Mouse (Mus musculus): ENCODE data around the gene Naa35. TPM values are rescaled to one million over a fixed set of nuclear protein-coding genes. Genes with fewer than 3 reads are reported as not detected.

The Naa35 gene
- polyA plus RNA-seq, 1 experiment from 2014 or later, result 22.9 TPM

DNA sequence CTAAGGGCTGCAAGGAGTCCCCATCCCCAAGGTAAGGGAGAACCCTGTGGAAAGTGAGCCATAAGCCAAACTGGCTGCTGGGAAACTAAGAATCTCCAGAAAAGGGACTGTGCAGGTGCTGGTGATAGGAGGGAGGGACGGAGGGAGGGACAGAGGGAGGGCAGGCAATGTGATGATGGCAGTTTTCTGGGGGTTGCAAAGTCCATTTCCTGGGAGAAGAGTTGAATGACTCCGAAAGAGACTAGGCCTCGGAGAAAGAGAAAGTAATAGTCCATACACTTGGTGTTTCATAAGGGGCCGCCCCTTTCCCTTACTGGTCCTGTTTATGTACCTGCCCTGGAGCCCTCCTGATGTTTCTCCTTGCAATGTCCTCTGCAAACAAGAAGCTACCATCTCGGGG, 69.4 kb downstream of the Naa35 start:
- Histone ChIP-seq H3K9ac (replicated peaks) (no peak overlapping the region), H3K4me2 (ENCODE audit: low read depth, low read length) (no peak overlapping the region), H3K27ac (ENCODE audit: low read depth) (no peak overlapping the region), H3K4me1 (ENCODE audit: insufficient read depth) (peaks cover 6% of the 10 kb centered on the region), H3K4me3 (ENCODE audit: low read depth, low read length) (no peak overlapping the region), H3K36me3 (replicated peaks; ENCODE audit: insufficient read depth, low read length) (peaks cover 11% of the 10 kb centered on the region; the same call in 1 of the 2 replicates), H3K27me3 (ENCODE audit: insufficient read depth, low read length) (no peaks in the 10 kb centered on the region), H3K9me3 (ENCODE audit: low read length) (no peaks in the 10 kb centered on the region)
- ATAC-seq (no peak), DNase-seq (no peak)
- 74% methylated on average over 5 of the region's 5 CpGs for WGBS (ENCODE audit: insufficient replicate concordance)
- no peak for TF ChIP-seq EP300 (IDR thresholded peaks at IDR 0.05; ENCODE audit: low read depth)
- TF ChIP-seq CTCF (IDR thresholded peaks at IDR 0.05; ENCODE audit: low read depth), result no peak

DNA sequence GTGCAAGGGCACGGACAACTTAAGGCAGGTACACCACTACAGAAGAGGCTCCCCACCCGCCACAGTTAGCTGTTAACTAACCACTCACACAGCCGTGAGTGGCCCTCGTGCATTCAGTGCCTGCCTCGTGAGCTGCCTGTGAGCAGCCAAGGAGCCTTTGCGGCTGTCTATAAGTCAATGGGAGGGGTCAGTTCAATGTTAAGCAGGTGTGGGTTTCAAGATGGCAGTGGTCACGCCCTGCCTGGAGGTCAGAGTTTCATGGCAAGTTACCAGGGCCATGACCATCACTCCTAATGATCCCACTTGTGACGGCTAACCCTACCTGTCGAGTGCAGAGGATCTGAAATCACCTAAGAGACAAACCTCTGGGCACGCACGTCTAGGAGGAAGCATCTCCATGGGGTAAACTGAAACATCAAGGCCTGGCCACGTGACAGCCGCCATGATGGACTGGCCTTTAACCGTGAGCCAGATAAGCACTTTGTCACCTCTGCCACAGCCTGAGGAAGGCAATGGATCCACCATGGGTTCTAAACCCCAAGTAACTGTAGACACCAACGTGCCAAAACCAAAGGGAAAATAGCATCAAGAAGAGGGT, 70.8 kb downstream of the Naa35 start:
- H3K9ac ChIP-seq (replicated peaks), result no peak overlapping the region
- no peak for TF ChIP-seq EP300 (IDR thresholded peaks at IDR 0.05; ENCODE audit: low read depth)
- TF ChIP-seq CTCF (IDR thresholded peaks at IDR 0.05; ENCODE audit: low read depth), result no peak

DNA sequence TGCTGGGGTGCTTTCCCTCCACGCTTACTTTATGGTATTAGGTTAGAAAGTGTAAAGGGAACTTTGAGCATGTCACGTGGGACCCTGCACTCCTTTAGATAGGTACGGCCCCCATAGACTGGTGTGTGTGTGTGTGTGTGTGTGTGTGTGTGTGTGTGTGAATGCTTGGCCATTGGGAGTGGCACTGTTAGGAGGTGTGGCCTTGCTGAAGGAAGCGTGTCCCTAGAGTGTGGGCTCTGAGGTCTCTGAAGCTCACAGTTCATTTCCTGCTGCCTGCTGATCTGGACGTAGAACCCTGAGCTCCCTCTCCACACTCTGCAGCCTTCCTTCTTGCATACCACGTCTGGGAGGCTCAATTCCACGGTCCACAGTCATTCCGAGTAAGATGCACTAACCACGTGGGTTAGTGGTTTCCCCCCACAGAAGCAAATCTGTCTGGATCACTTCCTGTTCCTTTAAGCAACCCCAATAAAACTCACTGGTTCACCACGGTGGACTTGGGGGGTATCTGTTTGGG, 71.3 kb downstream of the Naa35 start:
- no peaks in the 10 kb centered on the region for H3K9me3 ChIP-seq (ENCODE audit: low read length)
- TF ChIP-seq EP300 (IDR thresholded peaks at IDR 0.05; ENCODE audit: low read depth) (no peak), CTCF (IDR thresholded peaks at IDR 0.05; ENCODE audit: low read depth) (no peak)
- no peaks in the 10 kb centered on the region for H3K27me3 ChIP-seq (ENCODE audit: insufficient read depth, low read length)
- H3K4me1 ChIP-seq (ENCODE audit: insufficient read depth), result peaks cover 9% of the 10 kb centered on the region
- no peak overlapping the region for H3K4me3 ChIP-seq (ENCODE audit: low read depth, low read length)
- no peak for DNase-seq
- no peak overlapping the region for H3K27ac ChIP-seq (ENCODE audit: low read depth)
- H3K4me2 ChIP-seq (ENCODE audit: low read depth, low read length), result no peak overlapping the region
- H3K9ac ChIP-seq (replicated peaks), result no peak overlapping the region
- 49% methylated on average over 10 of the region's 10 CpGs for WGBS (ENCODE audit: insufficient replicate concordance)
- H3K36me3 ChIP-seq (replicated peaks; ENCODE audit: insufficient read depth, low read length), result peaks cover 4% of the 10 kb centered on the region; the same call in 1 of the 2 replicates
- peak; percentile 48 for ATAC-seq

More for the DNA sequence above, 70.8 kb downstream of the Naa35 start:
- WGBS (ENCODE audit: insufficient replicate concordance), result 88% methylated on average over 15 of the region's 15 CpGs
- H3K4me1 ChIP-seq (ENCODE audit: insufficient read depth), result peaks cover 9% of the 10 kb centered on the region
- ATAC-seq (no peak), DNase-seq (no peak)
- no peak overlapping the region for H3K4me3 ChIP-seq (ENCODE audit: low read depth, low read length)
- H3K27ac ChIP-seq (ENCODE audit: low read depth), result no peak overlapping the region
- no peak overlapping the region for H3K4me2 ChIP-seq (ENCODE audit: low read depth, low read length)
- peaks cover 4% of the 10 kb centered on the region; the same call in 1 of the 2 replicates for H3K36me3 ChIP-seq (replicated peaks; ENCODE audit: insufficient read depth, low read length)
- no peaks in the 10 kb centered on the region for H3K9me3 ChIP-seq (ENCODE audit: low read length)
- no peaks in the 10 kb centered on the region for H3K27me3 ChIP-seq (ENCODE audit: insufficient read depth, low read length)

DNA sequence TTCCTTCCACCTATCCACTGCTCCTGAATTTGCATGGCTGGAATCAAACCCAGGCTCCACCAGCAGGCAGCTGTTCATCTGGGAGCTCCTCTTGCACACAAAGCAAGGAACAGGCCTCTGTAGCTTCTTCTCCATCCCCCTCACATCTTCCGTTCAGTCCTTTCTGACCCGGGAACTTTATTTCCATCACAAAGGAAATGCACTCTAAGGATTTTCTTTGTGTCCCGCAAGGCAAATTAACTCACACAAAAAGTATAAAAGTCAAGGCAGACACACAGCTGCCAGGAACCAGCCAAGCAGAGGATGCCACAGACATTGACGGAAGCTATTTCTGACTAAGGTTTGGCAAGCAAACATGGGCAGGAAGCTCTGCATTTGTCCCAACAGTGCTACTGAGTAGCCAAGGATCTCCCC, 71.9 kb downstream of the Naa35 start:
- 64% methylated on average over 4 of the region's 4 CpGs for WGBS (ENCODE audit: insufficient replicate concordance)

DNA sequence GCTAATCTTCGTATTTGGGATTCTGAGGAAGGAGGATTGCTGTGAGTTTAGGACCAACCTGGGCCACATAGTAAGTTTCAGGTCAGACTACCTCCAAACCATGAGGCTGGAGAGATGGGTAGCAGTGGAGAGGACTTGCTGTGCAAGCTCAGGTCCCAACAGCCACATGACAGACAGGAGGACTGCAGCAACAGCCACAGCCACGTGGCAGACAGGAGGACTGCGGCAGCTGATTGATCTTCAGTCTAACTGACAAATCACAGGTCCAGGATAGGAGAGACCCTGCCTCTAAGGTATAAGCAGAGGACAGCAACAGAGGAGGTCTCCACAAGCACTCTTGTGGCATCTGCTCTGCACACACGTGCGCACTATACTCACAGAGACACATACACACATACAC, 72.7 kb downstream of the Naa35 start:
- ATAC-seq (no peak), DNase-seq (no peak)
- no peak overlapping the region for H3K27ac ChIP-seq (ENCODE audit: low read depth)
- TF ChIP-seq CTCF (IDR thresholded peaks at IDR 0.05; ENCODE audit: low read depth) (no peak), EP300 (IDR thresholded peaks at IDR 0.05; ENCODE audit: low read depth) (no peak)
- H3K4me2 ChIP-seq (ENCODE audit: low read depth, low read length), result no peak overlapping the region
- no peaks in the 10 kb centered on the region for H3K9me3 ChIP-seq (ENCODE audit: low read length)
- peaks cover 13% of the 10 kb centered on the region; the same call in 1 of the 2 replicates for H3K36me3 ChIP-seq (replicated peaks; ENCODE audit: insufficient read depth, low read length)
- no peak overlapping the region for H3K9ac ChIP-seq (replicated peaks)
- WGBS (ENCODE audit: insufficient replicate concordance), result 76% methylated on average over 5 of the region's 5 CpGs
- H3K4me3 ChIP-seq (ENCODE audit: low read depth, low read length), result no peak overlapping the region
- no peaks in the 10 kb centered on the region for H3K27me3 ChIP-seq (ENCODE audit: insufficient read depth, low read length)
- H3K4me1 ChIP-seq (ENCODE audit: insufficient read depth), result peaks cover 9% of the 10 kb centered on the region

More for the DNA sequence above, 71.9 kb downstream of the Naa35 start:
- Histone ChIP-seq H3K9me3 (ENCODE audit: low read length) (no peaks in the 10 kb centered on the region), H3K9ac (replicated peaks) (no peak overlapping the region), H3K4me3 (ENCODE audit: low read depth, low read length) (no peak overlapping the region), H3K27ac (ENCODE audit: low read depth) (no peak overlapping the region), H3K36me3 (replicated peaks; ENCODE audit: insufficient read depth, low read length) (peaks cover 7% of the 10 kb centered on the region; the same call in 1 of the 2 replicates), H3K27me3 (ENCODE audit: insufficient read depth, low read length) (no peaks in the 10 kb centered on the region), H3K4me1 (ENCODE audit: insufficient read depth) (peaks cover 9% of the 10 kb centered on the region), H3K4me2 (ENCODE audit: low read depth, low read length) (no peak overlapping the region)
- TF ChIP-seq CTCF (IDR thresholded peaks at IDR 0.05; ENCODE audit: low read depth) (no peak), EP300 (IDR thresholded peaks at IDR 0.05; ENCODE audit: low read depth) (no peak)
- ATAC-seq, result peak; percentile 19; the same call in 1 of the 2 replicates
- no peak for DNase-seq

DNA sequence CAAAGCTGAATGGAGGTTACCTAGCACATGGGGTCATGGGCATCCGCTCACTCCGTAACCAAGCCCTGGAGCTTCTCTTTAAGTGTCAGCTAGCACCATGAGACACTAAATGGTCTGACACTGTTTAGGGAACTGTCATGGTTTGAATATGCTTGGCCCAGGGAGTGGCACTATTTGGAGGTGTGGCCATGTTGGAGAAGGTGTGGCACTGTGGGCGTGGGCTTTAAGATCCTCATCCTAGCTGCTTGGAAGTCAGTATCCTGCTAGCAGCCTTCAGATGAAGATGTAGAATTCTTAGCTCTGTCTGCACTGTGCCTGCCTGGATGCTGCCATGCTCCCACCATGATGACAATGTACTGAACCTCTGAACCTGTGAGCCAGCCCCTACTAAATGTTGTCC, 75.3 kb downstream of the Naa35 start:
- no peak for ATAC-seq
- peaks cover 29% of the 10 kb centered on the region for H3K36me3 ChIP-seq (replicated peaks; ENCODE audit: insufficient read depth, low read length)
- H3K27ac ChIP-seq (ENCODE audit: low read depth), result no peak overlapping the region
- 93% methylated on average over 3 of the region's 3 CpGs for WGBS (ENCODE audit: insufficient replicate concordance)
- H3K4me3 ChIP-seq (ENCODE audit: low read depth, low read length), result no peak overlapping the region
- H3K9ac ChIP-seq (replicated peaks), result no peak overlapping the region
- DNase-seq, result no peak
- peaks cover 9% of the 10 kb centered on the region for H3K4me1 ChIP-seq (ENCODE audit: insufficient read depth)
- no peaks in the 10 kb centered on the region for H3K9me3 ChIP-seq (ENCODE audit: low read length)
- no peak overlapping the region for H3K4me2 ChIP-seq (ENCODE audit: low read depth, low read length)
- no peaks in the 10 kb centered on the region for H3K27me3 ChIP-seq (ENCODE audit: insufficient read depth, low read length)
- no peak for TF ChIP-seq EP300 (IDR thresholded peaks at IDR 0.05; ENCODE audit: low read depth)
- no peak for TF ChIP-seq CTCF (IDR thresholded peaks at IDR 0.05; ENCODE audit: low read depth)

All from liver, postnatal 0 days (tissue).